Mouse (Mus musculus) naive thymus-derived CD4-positive, alpha-beta T cell, adult 2 months (primary cell): Measurements from ENCODE around the gene Zcchc8.
"Not testable (repeated sequence)": the region's sequence is repeated elsewhere in the genome, so short reads cannot be mapped to it uniquely, and the experiment has no call there.

ENCODE experiments used
- DNase-seq: peaks from one replicate; pipeline ENCODE4 v3.0.0-alpha.2; 2011; ENCODE audit warnings: low read depth

Gene Zcchc8

GRCm38 (mm10) chr5:123720328-123721311, at the start of gene Zcchc8:
Zcchc8 (minus strand) TSS chr5:123721100.
- DNase-seq: peak; percentile 98

DNA sequence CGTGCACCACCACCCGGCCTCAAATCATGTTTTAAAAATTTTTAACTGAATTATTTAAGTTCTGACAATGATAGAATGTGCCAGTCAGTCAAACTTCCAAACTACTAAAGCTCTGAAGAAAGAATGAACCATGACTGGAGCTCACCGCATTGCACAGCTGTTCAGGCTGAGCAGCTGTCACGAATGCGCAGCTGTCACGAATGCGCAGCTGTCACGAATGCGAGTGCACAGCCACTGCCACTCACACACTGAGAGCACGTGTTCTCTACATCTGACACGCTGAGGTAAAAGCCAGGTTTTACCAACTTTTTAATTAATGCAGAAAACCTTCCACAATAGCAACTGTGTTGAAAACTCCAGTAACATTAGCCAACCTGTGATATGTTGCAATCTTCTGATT, 45.6 kb upstream of the Zcchc8 start:
- DNase-seq: not testable (repeated sequence)

DNA sequence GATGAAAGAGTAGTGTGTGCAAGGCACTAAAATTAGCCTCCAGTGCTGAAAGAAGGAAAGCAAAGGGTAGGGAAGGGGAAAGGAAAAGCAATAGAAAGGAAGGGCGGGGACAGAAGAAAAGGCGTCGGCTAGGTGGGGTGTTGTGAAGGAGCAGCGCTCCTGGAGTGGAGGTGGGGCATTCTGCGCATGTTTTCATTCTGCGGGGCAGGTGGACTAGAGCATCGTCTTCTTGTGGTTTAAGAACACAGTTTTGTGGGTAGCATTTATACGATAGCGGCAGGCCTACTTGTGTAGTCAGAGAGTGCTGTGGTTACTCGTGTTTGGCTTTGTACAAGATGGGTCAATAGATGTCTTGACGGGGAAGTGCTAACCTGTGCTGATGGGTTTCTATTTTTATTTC, 44.6 kb upstream of the Zcchc8 start:
- peak; percentile 66 for DNase-seq

DNA sequence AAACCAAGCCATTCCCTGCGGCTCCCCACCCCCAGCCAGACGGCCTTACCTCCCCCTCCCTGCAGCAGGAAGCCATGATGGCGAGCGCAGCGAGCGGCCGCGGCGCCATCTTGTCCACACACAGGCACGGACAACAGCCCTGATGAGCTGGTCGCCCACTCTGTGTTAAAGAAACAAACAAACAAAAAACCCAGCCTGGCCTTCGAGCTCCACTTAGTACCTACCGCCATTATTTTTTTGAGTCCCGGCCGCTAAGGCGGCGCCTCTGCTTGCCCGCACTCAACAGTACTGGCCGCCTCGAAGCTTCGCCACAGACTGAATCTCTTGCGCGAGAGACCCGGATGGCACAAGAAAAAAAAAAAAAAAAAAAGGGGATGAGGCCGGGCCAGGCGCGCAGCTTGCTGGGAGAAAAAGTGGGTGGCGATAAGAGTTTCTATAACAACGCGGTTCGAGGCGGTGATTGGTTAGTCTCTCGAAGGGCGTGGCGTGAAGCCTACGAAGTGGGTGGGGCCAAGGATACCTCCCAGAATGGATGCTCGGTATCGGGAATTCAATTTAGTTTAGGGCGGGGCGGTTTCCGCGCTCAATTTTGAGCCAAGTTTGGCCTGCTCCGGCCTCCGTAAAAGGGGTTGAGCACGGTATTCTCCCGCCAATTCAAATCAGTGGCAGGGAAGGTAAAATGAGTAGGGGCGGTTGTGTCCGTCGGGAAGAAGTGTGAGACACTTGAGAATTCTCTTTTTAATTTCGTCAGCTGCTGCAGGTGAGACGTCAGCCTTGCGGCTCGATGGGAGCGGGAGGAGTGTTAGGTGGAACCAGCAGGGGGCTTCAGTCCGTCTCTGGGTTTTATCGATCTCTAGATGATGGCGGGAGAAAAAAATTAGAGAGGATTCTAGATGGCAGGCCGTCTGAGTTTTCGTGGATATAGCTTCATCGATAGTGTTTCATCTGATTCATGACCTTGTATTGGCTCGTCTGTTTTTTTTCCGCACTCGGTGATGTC, 28.5 kb upstream of the Zcchc8 start, which contains the start of the genes Rsrc2 and Kntc1:
TSS of gene Rsrc2 (minus strand) at position 350 of the 1,000 bp plus-strand sequence.
TSS of gene Kntc1 (plus strand) at position 652 of the 1,000 bp plus-strand sequence.
- peak; percentile 100 for DNase-seq

DNA sequence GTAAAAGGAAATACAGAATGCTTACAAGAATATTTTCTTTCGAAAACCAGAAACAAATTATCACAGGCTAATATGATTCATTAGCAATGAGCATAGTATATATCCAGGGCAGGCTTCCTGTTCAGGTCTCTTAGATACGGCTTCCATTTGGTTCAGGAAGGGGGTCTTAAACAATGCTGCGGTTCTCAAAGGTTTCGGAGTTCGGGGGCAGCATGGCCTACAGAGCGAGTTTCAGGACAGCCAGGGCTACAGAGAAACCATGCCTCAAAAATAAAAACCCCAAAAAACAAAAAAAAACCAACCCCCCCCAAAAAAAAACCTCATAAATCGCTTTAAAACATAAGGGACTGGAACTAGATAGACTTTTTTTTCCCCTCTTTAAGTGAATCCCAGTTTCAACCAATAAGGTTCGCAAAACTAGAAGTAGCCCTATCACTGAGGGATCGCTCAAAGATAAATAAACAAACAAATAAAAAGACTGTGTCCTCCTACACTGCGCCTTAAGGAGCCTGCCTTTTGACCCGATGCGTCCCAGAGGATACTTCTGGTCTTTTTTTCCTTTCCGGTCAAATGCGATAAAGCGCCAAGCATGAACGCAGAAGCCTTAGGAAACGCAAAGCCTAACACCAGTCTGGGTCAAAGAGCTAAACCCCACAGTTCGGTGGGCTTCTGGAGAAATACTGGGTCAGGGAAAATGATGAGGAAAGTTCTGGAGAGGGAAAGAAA, 27.6 kb upstream of the Zcchc8 start:
- no peak for DNase-seq

GRCm38 (mm10) chr5:123747604-123748003, 26.7 kb upstream of the Zcchc8 start:
- no peak for DNase-seq

DNA sequence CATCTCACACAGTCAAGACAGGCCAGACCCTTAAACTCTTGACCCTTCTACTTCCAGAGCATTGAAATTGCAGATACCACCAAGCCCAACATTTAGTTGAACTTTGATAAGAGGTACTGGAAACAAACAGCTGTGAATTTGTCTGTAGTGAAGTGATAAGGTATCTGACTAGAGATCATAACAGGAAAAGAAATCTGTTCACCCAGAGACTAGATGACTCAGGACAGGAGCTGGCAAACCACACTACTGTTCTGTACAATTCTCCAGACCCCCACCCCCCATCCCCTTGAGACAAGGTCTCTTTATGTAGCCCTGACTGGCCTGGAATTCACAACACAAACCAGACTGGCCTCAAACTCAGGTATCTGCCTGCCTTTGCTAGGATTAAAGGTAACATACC, 25.4 kb upstream of the Zcchc8 start:
- DNase-seq: no peak

DNA sequence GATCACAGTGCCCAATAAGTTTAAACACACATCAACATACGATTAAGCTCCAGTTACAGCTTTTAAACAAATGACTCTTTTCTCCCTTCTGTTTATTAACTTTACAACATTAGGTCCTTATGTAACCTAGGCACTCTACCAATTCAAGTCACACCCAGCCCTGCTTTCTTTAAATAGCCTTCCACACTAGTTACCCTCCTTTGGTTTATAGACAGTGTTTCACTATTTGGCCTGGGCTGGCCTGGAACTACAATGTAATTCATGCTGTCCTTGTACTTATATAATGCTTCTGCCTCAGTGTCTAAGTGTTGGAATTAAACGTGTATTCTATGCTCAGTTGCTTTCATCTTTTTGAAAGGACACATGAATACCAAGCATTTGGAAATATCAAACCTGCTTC, 23.5 kb upstream of the Zcchc8 start:
- no peak for DNase-seq

DNA sequence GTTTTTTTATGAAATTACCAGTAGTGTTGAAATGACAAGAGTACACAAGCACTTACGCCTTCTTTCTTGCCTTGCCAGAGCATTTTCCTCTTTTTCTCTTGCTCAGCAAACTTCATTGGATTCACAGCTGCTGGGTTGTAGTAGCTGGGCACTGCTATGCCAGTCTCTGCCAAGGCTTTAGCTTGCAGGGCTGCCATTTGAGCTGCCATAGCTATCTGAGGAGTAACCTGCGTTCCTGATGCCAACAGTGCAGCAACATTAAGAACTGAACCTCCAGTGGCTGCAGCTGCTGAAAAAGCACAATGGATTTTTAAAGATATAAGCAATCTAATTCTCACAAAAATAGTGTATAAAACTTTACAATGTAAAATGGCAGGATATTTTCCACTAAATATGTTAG, 10.1 kb upstream of the Zcchc8 start:
- no peak for DNase-seq

DNA sequence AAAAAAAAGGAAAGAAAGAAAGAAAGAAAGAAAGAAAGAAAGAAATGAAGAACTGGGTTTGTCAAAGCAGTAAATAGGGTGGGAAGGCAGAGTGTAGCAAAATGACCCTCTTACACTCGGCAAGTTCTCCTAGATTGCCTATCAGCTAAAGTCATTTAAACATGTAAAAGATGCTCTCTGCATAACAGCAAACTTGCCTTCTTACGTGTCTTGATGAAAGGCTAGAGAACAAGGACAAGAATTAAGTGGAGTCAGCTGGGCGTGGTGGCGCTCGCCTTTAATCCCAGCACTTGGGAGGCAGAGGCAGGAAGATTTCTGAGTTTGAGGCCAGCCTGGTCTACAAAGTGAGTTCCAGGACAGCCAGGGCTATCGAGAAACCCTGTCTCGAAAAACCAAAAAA, 2.9 kb upstream of the Zcchc8 start:
- DNase-seq: not testable (repeated sequence)

GRCm38 (mm10) chr5:123714622-123715021, 6.3 kb downstream of the Zcchc8 start:
- DNase-seq: no peak

GRCm38 (mm10) chr5:123713782-123714181, 7.1 kb downstream of the Zcchc8 start:
- DNase-seq: no peak

DNA sequence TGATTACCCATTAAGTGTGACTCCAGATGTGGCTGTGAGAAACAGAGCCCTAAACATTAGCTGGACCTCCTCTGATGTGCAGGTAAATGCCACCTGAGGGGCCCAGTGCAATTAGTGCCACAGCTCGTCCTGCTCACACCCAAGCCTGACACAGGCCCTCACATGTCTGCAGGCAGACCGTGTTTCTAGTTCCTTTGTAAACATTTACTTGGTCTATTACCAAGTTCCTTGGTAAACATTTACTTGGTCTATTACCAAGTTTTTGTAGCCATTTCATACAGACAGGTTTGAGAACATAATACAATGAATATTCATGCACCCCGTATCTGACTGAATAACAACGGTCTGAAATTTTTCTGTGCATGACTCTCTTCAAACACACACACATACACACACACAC, 11.3 kb downstream of the Zcchc8 start:
- DNase-seq: no peak

DNA sequence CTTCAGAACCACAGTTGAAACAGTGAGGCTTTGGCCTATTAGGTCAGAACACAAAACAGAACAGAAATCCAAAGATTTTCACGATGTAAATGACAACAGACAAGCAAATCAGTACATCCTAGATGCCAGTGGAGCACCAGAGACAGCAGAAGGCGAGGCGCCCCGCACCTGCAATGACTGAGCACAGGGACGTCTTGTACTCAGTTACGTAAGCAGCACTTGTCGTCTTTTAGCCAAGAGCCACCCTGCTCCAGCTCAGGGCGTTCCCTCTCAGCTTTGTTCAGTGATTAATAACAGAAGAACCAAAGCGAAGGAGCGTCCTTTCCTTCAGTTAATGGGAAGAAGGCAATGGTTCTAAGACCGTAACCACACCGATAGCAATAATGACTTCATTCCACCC, 12.3 kb downstream of the Zcchc8 start:
- no peak for DNase-seq

DNA sequence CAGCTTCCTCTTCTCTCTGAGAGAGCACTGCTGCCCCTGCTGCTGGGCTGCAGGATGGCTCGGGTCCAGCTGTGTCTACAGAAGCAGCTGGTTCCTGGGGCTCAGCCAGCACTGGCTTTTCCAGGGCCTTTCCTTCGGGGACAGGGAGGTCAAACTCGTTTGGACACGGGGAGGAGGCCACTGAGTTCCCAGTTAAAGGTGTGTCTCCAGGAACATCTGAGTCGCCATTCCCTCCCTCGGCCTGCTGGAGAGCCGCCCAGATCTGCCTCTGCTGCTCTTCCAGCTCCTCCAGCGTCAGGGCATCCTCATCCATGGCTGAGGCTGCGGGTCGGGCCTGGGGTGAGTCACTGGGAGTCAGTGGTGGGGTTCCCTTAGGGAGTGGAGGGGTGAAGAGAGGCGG, 20.3 kb downstream of the Zcchc8 start:
- DNase-seq: no peak

DNA sequence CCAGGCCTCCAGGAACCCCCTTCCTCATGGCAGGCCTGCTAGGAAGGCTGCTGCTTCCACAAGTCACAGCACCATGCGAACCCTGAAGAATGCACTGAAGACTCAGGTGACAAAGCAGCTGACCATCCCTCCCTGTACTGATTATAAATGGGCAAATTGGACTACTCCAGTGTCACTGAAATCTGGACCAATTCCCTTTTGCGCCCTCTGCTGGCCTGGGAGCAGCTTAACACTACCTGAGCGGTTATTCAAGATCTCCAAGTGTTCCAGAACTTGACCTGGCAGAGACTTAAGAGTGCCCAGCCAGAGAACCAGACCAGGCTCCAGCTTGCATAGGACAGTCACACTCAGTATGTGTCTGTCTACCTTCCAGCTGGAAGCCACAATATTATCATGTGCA, 21.7 kb downstream of the Zcchc8 start:
- peak; percentile 84 for DNase-seq

- no peak for DNase-seq
These were observed 23.9 kb downstream of the Zcchc8 start for GRCm38 (mm10) chr5:123696961-123697360.

DNA sequence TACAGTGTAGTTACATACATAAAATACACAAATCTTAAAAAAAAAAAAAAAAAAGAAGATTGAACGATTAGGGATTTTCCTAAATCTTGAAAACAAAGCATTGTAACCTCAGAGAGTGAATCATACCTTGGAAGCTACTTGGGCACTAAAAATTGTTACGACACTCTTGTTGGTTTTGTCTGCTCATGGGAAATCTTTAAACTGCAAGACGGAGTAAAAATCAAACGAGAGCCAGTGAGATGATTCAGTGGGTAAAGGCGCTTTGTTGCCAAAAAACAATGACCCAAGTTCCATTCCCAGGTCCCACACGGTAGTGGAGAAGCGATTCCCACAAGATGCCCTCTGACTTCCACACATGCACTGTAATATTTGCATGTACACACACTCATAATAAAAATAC, 24.7 kb downstream of the Zcchc8 start:
- DNase-seq: no peak

GRCm38 (mm10) chr5:123694468-123694867, 26.4 kb downstream of the Zcchc8 start:
- DNase-seq: no peak

GRCm38 (mm10) chr5:123684221-123685144, 36.4 kb downstream of the Zcchc8 start, which contains the start of gene Clip1:
Clip1 (minus strand) TSS chr5:123684618.
- DNase-seq: peak; percentile 73
